Mouse (Mus musculus) testis, adult 2 months (tissue): ENCODE data around the gene Cfap61.

Experiments
- CTCF ChIP-seq: fragments of 200-500 bp; IDR thresholded peaks from 2 replicates; pipeline ENCODE4 v1.5.1; 2012; ENCODE audit warnings: low read depth, mild to moderate bottlenecking, inconsistent platforms, low read length, moderate library complexity; ENCODE audit not compliant: control insufficient read depth, insufficient read depth, insufficient replicate concordance
- POLR2A ChIP-seq: fragments of 200-500 bp; IDR thresholded peaks from 2 replicates; pipeline ENCODE4 v1.6.1; 2012; ENCODE audit warnings: low read depth, mild to moderate bottlenecking, inconsistent platforms, low read length, moderate library complexity; ENCODE audit not compliant: control insufficient read depth

DNA sequence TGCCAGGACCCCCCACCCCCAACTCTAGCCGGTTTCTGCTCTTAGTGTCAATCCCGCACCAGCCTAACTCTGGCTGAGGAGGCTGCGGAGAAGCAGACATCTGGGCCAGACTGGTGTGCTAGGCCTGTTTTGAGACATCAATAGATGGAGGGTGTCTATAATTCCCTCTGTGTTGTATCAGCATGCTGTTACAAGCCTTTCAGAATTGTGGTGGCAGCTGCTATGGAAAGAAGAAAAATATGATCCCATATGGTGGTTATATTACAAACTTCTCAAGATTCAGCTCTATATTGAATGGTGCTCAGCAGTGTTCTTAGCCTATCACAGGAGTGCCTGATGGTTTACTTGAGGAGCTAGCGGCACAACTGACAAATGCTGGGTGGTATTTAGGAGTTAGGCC, 116.8 kb downstream of the Cfap61 start:
- TF ChIP-seq CTCF: no peak
- TF ChIP-seq POLR2A: no peak
